Mouse (Mus musculus) heart, embryonic 15.5 days (tissue): Measurements from ENCODE around the gene Orai3. TPM values are rescaled to one million over a fixed set of nuclear protein-coding genes. Genes with fewer than 3 reads are reported as not detected.

Experiments
- ATAC-seq: fragments of 200-750 bp; cut with Nextera tagmentation; replicated peaks from 2 replicates; pipeline ENCODE4 v1.8.0; 2017; ENCODE audit warnings: low read depth, moderate TSS enrichment; ENCODE audit not compliant: insufficient number of reproducible peaks, insufficient read depth, low FRiP score
- H3K27ac ChIP-seq: fragments of 300-500 bp; sonication (generic); 2 replicates; pipeline ENCODE4 v1.5.1; 2015; ENCODE audit warnings: mild to moderate bottlenecking, inconsistent platforms
- H3K27me3 ChIP-seq: fragments of 300-500 bp; sonication (generic); 2 replicates; pipeline ENCODE4 v1.6.1; 2015; ENCODE audit warnings: inconsistent platforms
- H3K36me3 ChIP-seq: fragments of 300-500 bp; sonication (generic); 2 replicates; pipeline ENCODE4 v1.6.1; 2015; ENCODE audit warnings: mild to moderate bottlenecking, inconsistent platforms
- H3K4me1 ChIP-seq: fragments of 300-500 bp; sonication (generic); replicated peaks from 2 replicates; pipeline ENCODE4 v1.6.1; 2015; ENCODE audit warnings: inconsistent platforms
- H3K4me2 ChIP-seq: fragments of 300-500 bp; sonication (generic); 2 replicates; pipeline ENCODE4 v1.6.1; 2015; ENCODE audit warnings: inconsistent platforms, mild to moderate bottlenecking, moderate library complexity
- H3K4me3 ChIP-seq: fragments of 300-500 bp; sonication (generic); 2 replicates; pipeline ENCODE4 v1.5.1; 2015; ENCODE audit warnings: mild to moderate bottlenecking, inconsistent platforms
- H3K9ac ChIP-seq: fragments of 300-500 bp; sonication (generic); 2 replicates; pipeline ENCODE4 v1.6.1; 2015; ENCODE audit warnings: mild to moderate bottlenecking, inconsistent platforms
- H3K9me3 ChIP-seq: fragments of 300-500 bp; sonication (generic); replicated peaks from 2 replicates; pipeline ENCODE4 v1.6.1; 2016; ENCODE audit warnings: inconsistent platforms
- WGBS: fragments of 180-500 bp; shearing (Covaris S2); methylation state at CpG from one replicate; pipeline ENCODE4 v1.1.7; 2015; ENCODE audit warnings: mixed read lengths; 5-methylcytosine and 5-hydroxymethylcytosine counted together
- polyA plus RNA-seq: library from polyadenylated mRNA; unstranded; fragments of >200 nt; fragmentation: Nextera tagmentation; extraction: Ambion mirVana; gene quantifications from 2 replicates; pipeline ENCODE4 v1.2.1, GENCODE M21; 2015

Orai3 gene
- polyA plus RNA-seq, 1 experiment from 2014 or later = 15.6 TPM

DNA sequence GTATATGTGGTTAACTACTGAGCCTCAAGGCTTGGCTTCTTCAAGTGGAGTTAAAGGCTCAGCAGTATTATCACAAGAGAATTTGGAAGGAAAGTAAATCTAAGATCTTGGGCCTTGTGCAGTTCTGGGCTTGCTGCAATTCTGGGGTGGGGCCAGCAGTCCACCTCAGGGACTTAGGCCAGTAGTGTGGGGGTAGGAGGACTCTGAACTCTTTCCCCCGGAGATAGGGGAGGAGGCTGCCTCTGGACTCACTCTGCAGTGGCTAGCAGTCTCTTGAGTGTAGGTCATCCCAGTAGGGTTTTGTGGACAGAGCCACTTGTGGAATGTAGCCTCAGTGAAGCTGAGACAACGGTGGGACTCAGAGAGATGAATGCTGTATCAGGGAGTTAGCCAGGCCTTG, 3.9 kb upstream of the Orai3 start:
- Histone ChIP-seq H3K27ac (no peak overlapping the region), H3K4me1 (peaks cover 24% of the 10 kb centered on the region), H3K27me3 (no peaks in the 10 kb centered on the region), H3K4me2 (no peak overlapping the region), H3K9me3 (no peaks in the 10 kb centered on the region), H3K4me3 (no peak overlapping the region), H3K36me3 (peaks cover 27% of the 10 kb centered on the region), H3K9ac (no peak overlapping the region)
- WGBS = 66% methylated on average over 2 of the region's 2 CpGs
- no peak for ATAC-seq

DNA sequence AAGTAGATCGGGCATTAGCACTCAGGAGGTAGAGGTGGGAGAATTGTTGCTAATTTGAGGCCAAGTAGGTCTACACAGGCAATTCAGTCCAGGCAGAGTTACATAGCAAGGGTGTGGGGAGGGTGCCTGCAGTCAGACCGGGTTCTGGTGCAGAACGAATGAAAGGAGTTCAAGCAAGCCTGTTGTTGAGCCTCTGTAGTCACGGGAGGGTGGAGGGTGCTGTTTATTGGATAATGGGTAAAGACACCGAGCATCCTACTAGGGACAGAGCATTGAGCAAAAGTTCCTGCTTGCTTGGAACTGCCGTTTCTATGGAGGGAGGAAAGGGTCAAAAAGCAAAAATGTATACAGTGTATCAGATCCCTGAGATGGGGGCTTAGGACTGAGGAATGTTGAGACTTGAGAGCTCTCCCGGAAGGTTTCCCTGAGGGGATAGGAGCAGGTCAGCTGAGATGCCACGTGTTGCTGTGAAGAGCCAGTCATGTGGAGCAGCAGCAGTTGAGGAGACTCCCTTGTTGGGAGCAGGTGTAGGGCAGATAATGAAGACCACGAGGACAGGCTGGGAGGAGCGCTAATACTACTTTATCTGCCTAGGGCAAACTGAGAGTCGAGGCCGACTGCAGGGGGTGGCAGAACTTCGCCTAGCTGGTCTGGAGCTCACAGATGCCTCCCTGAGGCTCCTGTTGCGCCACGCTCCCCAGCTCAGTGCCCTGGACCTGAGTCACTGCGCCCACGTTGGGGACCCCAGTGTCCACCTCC, 2.6 kb upstream of the Orai3 start:
- WGBS = 70% methylated on average over 17 of the region's 17 CpGs
- no peak for ATAC-seq
- Histone ChIP-seq H3K9ac (no peak overlapping the region), H3K4me2 (no peak overlapping the region), H3K9me3 (no peaks in the 10 kb centered on the region), H3K36me3 (peaks cover 27% of the 10 kb centered on the region), H3K27ac (no peak overlapping the region), H3K4me3 (no peak overlapping the region), H3K4me1 (peaks cover 28% of the 10 kb centered on the region), H3K27me3 (no peaks in the 10 kb centered on the region)

DNA sequence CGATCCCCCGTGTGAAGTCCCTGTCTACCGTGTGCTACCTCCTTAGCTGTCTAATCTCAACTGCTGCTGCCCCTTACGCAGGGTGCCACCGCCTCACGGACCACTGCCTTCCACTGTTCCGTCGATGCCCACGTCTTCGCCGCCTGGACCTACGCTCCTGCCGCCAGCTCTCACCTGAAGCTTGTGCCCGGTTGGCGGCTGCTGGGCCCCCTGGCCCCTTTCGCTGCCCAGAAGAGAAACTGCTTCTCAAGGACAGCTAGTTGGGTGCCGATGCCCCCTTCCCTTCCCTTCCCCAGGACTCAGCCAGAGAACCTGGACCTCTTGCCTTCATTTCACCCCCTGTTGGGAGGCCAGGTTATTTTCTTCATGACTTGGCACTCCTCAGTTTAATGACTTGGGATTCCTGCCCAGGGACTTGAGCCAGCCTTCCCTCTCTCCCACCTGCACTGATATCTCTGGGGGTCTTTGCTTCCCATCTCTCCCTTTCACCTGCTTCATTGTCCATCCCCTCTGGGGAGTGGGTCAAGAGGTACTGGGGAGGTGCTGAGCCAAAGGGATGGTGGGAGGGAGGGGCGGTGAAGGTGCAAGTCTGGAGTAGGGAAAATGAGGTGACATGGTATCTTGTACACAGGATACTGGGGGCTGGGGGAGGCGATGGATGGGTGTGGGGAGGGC, 1.8 kb upstream of the Orai3 start:
- Histone ChIP-seq H3K9me3 (no peaks in the 10 kb centered on the region), H3K4me1 (peaks cover 28% of the 10 kb centered on the region), H3K4me2 (no peak overlapping the region), H3K4me3 (no peak overlapping the region), H3K27me3 (no peaks in the 10 kb centered on the region), H3K36me3 (peaks cover 22% of the 10 kb centered on the region), H3K9ac (no peak overlapping the region), H3K27ac (no peak overlapping the region)
- no peak for ATAC-seq
- WGBS = 90% methylated on average over 19 of the region's 19 CpGs

DNA sequence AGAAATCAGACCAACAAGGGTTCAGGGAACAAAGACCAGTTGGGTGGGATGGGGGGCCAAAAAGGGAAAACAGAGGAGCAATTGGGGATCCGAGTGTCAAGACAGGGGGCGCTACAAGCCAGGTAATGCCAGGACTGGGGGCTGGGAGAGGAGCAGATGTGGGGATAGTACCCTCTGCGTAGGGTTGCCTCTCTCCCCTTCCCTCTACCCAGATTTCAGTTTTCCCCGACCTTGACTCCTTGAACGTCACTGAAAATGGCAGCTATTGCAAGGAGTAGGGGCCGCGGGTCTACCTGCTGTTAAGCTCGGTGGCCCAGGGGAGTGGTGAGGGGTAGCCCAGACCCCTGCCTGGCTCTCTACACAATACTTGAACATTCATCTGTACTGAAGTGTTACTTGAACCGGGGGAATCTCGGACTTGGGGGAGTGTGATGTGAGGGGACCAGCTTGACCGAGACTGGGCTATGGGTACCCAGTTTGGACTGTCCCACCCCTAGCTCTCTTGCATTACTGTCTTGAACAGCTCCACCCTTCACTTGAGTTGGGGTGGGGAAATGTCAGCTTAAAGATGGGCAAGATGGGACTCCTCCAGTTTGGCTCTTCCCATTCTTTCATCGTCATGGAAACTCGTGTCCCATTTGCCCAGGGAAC, 1.1 kb upstream of the Orai3 start:
- WGBS = 62% methylated on average over 13 of the region's 13 CpGs
- Histone ChIP-seq H3K27me3 (no peaks in the 10 kb centered on the region), H3K9me3 (no peaks in the 10 kb centered on the region), H3K4me1 (peaks cover 28% of the 10 kb centered on the region), H3K9ac (no peak overlapping the region), H3K36me3 (peaks cover 18% of the 10 kb centered on the region), H3K27ac (peak overlapping the region; percentile 7; the same call in 1 of the 2 replicates), H3K4me3 (no peak overlapping the region), H3K4me2 (peak overlapping the region; percentile 97; the same call in 1 of the 2 replicates)
- ATAC-seq = no peak

DNA sequence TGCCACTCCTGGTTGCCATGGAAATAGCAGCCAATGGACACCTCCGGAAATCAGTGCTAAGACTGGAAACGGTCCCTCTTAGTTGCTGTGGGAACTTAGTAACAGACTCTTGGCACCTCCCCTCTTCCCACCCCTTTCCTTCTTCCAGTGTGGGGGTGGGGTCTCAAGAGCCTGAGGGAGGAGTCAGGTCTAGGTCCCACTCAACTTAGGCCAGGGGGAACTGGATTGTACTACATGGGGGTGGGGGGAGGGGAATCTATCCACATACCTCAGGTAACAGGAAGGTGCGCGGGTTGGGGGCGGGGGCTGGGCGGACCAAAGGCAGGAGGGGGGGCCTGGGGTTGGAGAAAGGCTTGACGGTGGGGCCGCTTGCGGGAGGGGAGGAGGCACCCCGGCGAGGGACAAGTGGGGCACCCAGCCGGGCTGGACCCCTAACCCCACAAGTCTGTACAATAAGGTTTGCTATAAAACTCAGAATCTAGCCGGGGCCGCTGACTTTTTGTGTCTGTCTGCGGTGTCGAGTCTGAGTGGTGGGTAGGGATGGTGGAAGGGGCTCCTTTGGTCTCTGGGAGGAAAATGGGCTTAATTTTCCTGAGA, 520 bp upstream of the Orai3 start:
- Histone ChIP-seq H3K27me3 (no peaks in the 10 kb centered on the region), H3K27ac (peak overlapping the region; percentile 87), H3K4me2 (peak overlapping the region; percentile 97), H3K4me1 (peaks cover 33% of the 10 kb centered on the region), H3K9me3 (no peaks in the 10 kb centered on the region), H3K9ac (peak overlapping the region; percentile 91), H3K36me3 (peaks cover 12% of the 10 kb centered on the region), H3K4me3 (peak overlapping the region; percentile 83)
- 4% methylated on average over 16 of the region's 16 CpGs for WGBS
- ATAC-seq = peak; percentile 84

DNA sequence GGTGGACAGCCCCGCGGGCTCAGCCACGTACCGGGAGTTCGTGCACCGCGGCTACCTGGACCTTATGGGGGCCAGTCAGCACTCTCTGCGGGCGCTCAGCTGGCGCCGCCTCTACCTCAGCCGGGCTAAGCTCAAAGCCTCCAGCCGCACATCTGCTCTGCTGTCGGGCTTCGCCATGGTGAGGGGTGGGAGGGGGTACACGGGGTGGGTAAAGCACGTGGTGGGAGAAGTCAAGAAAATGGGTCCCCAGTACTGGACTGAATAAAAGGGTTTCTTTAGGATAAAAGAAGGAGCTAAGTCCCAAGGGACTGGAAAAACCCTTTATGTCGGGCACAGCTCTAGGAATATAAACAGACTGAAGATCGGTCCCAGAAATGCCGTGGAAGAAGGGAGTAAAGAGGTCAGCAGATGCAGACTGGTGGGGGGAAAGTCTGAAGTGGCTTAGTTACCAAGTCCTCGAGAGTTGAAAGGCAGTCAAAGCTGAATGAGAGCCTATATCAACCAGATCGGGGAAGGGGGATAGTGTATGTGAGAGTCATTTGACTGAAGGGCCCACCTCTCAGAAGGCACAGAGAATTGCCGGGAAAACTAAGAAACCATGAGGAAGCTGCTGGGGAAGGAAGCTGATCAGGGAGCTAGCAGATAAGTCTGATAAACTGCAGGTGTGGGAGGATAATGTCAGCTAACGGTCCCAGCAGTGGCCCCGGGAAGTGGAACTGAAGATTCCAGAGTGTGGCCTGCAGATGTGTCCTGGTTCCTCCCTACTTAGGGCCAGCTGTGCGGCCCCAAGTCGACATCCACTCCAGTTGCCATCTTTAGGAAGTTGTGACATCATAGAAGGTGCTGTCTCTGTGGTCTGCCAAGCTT, 657 bp downstream of the Orai3 start:
- peaks cover 4% of the 10 kb centered on the region; the same call in 1 of the 2 replicates for H3K36me3 ChIP-seq
- H3K9ac ChIP-seq = peak overlapping the region; percentile 91
- no peaks in the 10 kb centered on the region for H3K9me3 ChIP-seq
- H3K4me1 ChIP-seq = peaks cover 35% of the 10 kb centered on the region
- peak overlapping the region; percentile 83 for H3K4me3 ChIP-seq
- no peaks in the 10 kb centered on the region for H3K27me3 ChIP-seq
- ATAC-seq = peak; percentile 9; the same call in 1 of the 2 replicates
- 2% methylated on average over 27 of the region's 27 CpGs for WGBS
- peak overlapping the region; percentile 97 for H3K4me2 ChIP-seq
- peak overlapping the region; percentile 87 for H3K27ac ChIP-seq

DNA sequence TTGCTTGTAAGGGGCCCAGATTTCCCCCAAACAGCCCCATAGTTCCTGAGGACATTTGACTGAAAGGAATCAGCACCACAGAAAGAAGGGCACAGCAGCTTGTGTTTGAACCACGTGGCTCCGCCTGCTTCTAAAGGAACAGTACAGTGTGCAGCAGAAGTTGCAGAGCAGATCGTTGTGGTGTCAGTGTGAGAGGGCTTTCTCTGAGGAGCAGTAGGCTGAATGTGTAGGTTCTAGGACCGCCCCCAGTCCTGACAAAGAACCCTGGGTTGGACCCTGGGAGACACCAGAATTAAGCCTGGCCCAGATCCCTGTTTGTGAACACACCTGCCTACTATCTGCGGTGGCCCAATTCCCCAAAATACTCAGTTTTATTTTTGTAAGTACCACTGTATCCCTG, 1.6 kb downstream of the Orai3 start:
- WGBS = 67% methylated on average over 5 of the region's 5 CpGs
- H3K9ac ChIP-seq = no peak overlapping the region
- H3K4me3 ChIP-seq = peak overlapping the region; percentile 83
- no peaks in the 10 kb centered on the region; the same call in 1 of the 2 replicates for H3K36me3 ChIP-seq
- H3K9me3 ChIP-seq = no peaks in the 10 kb centered on the region
- no peak overlapping the region for H3K27ac ChIP-seq
- peak overlapping the region; percentile 97 for H3K4me2 ChIP-seq
- no peak for ATAC-seq
- no peaks in the 10 kb centered on the region for H3K27me3 ChIP-seq
- H3K4me1 ChIP-seq = peaks cover 38% of the 10 kb centered on the region

DNA sequence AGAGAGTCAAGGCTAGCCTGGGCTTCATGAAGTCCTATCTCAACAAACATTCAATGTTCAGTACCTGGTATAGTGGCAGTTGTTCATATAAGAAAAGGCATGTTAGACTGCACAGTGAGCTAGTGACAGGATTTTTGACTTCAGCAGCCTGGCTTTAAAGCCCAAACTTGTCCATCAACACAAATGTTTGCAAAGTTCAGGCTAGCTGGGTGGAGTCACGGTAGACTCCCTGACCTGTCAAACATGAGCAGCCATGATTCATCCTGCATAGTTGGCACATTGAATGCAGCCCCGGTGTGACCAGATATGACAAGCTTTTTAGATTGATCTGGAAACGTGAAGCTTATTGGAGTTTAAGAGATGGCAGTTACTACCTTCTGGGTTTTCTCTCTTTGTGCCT, 2.5 kb downstream of the Orai3 start:
- no peak overlapping the region for H3K27ac ChIP-seq
- 70% methylated on average over 3 of the region's 3 CpGs for WGBS
- H3K36me3 ChIP-seq = no peaks in the 10 kb centered on the region
- no peak overlapping the region for H3K4me3 ChIP-seq
- no peaks in the 10 kb centered on the region for H3K27me3 ChIP-seq
- no peak for ATAC-seq
- H3K4me2 ChIP-seq = no peak overlapping the region
- H3K9ac ChIP-seq = no peak overlapping the region
- H3K4me1 ChIP-seq = peaks cover 38% of the 10 kb centered on the region
- no peaks in the 10 kb centered on the region for H3K9me3 ChIP-seq

DNA sequence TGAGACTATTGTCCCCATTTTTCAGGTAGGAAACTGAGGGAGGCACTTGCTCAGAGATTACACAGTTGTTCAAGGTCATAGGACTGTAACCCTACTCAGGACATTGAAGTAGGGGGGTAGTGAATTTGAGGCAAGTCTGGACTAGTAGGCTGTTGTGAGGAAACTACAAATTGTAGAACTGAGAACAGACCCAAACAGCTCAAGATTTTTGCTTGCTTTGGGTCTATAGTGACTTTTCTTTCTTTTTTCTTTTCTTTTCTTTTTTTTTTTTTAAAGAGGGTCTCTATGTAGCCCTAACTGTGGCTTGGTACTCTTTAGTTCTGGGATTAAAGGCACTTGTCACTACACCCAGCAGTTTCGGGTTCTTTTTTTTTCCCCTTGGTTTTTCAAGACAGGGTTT, 2.9 kb downstream of the Orai3 start:
- H3K4me2 ChIP-seq = no peak overlapping the region
- peaks cover 38% of the 10 kb centered on the region for H3K4me1 ChIP-seq
- H3K27me3 ChIP-seq = no peaks in the 10 kb centered on the region
- no peaks in the 10 kb centered on the region for H3K36me3 ChIP-seq
- H3K9ac ChIP-seq = no peak overlapping the region
- H3K27ac ChIP-seq = no peak overlapping the region
- no peak for ATAC-seq
- H3K9me3 ChIP-seq = no peaks in the 10 kb centered on the region
- 77% methylated on average over 1 of the region's 1 CpGs for WGBS
- no peak overlapping the region for H3K4me3 ChIP-seq

DNA sequence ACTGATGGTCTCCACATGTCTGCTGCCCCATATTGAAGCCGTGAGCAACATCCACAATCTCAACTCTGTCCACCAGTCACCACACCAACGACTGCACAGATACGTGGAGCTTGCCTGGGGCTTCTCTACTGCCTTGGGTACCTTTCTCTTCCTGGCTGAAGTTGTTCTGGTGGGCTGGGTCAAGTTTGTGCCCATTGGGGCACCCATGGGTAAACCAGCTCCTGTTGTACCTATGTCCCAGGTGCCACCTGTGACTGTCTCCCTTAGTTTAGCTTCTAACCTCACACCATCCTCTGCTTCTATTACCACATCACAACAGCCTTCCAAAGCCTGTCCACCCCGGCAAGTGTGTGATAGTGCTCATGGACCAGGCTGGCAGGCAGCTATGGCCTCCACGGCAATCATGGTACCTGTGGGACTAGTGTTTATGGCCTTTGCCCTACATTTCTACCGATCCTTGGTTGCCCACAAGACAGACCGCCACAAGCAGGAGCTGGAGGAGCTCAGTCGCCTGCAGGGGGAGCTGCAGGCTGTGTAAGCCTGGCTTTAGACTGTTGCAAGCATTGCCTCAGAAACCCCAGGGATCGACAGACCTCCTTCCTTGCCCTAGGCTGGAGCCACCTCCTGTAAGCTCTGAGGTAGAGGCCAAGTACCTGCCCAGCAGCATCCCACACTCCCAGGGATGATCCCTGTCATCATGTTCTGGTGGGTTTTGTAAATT, 4.2 kb downstream of the Orai3 start:
- no peak overlapping the region for H3K9ac ChIP-seq

More for the DNA sequence above, 4.2 kb downstream of the Orai3 start:
- Histone ChIP-seq H3K27ac (no peak overlapping the region), H3K4me2 (no peak overlapping the region), H3K4me1 (peaks cover 42% of the 10 kb centered on the region), H3K36me3 (0 out of 2 replicates have a peak, but pooled peaks cover 3% of the 10 kb centered on the region), H3K27me3 (no peaks in the 10 kb centered on the region), H3K4me3 (no peak overlapping the region), H3K9me3 (no peaks in the 10 kb centered on the region)
- no peak for ATAC-seq
- 43% methylated on average over 9 of the region's 9 CpGs for WGBS
